Mouse (Mus musculus): ENCODE measurements around the gene Slco2a1. TPM values are rescaled to one million over a fixed set of nuclear protein-coding genes. Genes with fewer than 3 reads are reported as not detected.

Slco2a1 gene
- polyA plus RNA-seq, 1 experiment: 1.9 TPM

DNA sequence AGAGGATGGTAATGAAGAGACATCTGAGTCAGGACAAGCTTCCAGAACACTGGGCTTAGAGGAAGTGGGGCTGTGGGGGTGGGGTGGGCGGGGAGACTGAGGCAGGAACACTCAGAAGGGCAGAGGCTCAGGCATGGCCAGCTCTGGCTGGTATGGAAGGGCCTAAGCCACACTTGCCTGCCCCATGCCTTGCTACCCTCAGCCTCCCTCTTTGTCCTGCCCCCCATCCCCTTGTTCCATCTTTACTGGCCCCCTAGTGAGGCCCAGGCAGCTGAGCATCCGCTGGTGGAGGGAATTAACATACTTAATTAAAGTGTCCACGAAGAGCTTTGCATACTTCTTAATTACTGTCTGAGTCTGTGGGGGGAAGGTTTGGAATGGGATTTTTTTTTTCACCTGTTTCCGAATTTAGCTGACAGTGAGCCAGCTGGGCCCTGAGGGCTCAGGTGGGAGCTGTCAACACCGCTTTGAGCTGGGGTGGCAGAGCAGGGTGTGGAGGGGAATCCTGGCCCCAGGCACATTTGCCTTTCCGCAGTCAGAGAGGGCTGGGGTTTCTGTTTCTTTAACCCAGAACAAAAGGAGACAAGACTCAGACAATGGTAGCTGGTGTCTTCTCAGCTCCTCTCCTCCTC, 145.1 kb downstream of the Slco2a1 start:
- DNase-seq (ENCODE audit: low read depth): peak; percentile 74

DNA sequence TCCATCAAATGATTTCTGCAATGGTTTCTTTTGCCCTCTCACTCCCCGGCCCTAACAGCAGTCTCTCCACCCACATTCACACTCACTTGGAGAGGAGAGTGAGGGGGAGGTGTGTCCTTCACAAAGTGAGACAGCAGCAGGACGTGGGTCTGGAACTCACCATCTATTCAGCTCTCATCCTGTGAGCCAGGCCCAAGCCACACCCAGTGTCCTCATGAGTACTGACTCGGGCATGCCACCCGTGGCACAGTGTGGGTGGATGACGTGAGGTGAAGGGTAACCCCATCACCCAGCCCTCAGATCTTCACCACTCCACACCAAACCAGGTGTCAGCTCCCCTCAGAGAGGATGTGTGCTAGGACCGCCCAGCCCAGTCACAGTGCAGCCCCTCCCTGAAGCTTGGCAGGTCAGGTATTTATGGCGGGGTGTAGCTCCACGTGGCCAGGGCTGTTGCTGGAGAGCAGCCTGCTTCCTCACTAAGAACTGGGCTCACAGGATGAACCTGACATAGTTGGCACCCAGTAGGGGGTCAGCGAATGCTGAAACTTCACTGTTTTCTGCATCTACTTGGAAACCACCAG, 146.0 kb downstream of the Slco2a1 start:
- DNase-seq (ENCODE audit: low read depth): no peak
- TF ChIP-seq CTCF (IDR thresholded peaks at IDR 0.05; ENCODE audit: borderline replicate concordance, extremely low read depth, insufficient read depth, insufficient read length): no peak
- TF ChIP-seq POLR2A (IDR thresholded peaks at IDR 0.05; ENCODE audit: borderline replicate concordance, extremely low read depth, insufficient read depth, insufficient read length, poor library complexity, severe bottlenecking): no peak

More for the DNA sequence above, 145.1 kb downstream of the Slco2a1 start:
- no peak for TF ChIP-seq CTCF (IDR thresholded peaks at IDR 0.05; ENCODE audit: borderline replicate concordance, extremely low read depth, insufficient read depth, insufficient read length)
- TF ChIP-seq POLR2A (IDR thresholded peaks at IDR 0.05; ENCODE audit: borderline replicate concordance, extremely low read depth, insufficient read depth, insufficient read length, poor library complexity, severe bottlenecking): no peak

DNA sequence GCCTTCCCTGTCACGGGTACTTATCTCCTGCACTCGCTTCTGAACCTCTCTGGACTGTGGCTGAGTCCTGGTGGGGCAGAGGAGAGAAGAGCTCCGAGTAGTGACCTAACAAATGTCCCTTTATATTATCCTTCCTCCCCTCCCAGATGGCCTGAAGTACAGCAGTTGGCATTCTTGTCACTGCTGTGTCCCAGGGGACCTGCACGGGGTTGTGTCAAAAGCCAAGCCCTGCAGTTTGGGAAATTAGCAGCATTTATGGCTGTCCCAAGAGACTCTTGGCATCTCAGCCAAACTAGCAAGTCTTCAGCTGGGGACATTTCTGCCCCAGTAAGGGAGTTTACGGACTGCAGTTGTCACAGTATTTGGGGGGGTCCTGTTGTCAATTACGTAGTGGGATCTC, 151.0 kb downstream of the Slco2a1 start:
- DNase-seq (ENCODE audit: low read depth): no peak
- TF ChIP-seq POLR2A (IDR thresholded peaks at IDR 0.05; ENCODE audit: borderline replicate concordance, extremely low read depth, insufficient read depth, insufficient read length, poor library complexity, severe bottlenecking) (no peak), CTCF (IDR thresholded peaks at IDR 0.05; ENCODE audit: borderline replicate concordance, extremely low read depth, insufficient read depth, insufficient read length) (no peak)

DNA sequence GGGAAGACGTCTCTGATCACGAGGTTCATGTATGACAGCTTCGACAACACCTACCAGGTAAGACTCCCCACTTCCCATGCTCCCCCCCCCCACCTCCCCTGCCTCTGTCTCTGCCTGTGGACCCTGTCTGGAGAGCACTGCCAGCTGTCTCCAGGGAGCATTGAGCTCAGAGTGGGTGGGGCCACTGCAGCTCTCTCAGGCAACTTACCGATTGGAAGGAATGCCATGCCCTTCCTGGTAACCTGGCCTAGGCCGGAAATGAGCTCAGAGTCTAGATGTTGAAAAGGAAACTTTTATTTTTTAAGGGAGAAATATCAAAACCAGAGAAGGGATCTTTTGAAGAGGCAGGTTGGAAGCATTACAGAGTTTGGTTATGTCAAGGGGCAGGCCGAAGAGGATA, 151.9 kb downstream of the Slco2a1 start:
- TF ChIP-seq CTCF (IDR thresholded peaks at IDR 0.05; ENCODE audit: borderline replicate concordance, extremely low read depth, insufficient read depth, insufficient read length): no peak
- TF ChIP-seq POLR2A (IDR thresholded peaks at IDR 0.05; ENCODE audit: borderline replicate concordance, extremely low read depth, insufficient read depth, insufficient read length, poor library complexity, severe bottlenecking): no peak
- DNase-seq (ENCODE audit: low read depth): no peak

DNA sequence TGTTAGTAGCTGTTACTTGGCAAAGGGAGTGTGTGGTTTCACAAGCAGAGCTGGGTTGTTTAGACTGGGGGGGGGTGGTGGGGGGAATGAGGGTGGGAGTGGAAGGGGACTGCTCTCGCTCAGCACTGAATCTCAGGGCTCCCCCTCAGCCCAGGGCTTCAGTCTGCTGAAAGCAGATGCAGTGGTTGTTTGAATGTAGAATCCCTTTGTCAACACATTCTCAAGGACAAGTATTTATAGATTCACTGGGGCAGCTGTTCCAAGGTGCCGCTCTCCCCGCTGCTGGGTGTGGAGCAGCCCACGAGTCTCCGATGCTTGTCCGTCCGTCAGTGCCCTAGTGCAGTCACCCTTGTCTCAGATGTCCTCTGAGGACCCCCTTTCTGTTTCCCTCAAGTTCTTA, 152.8 kb downstream of the Slco2a1 start:
- TF ChIP-seq POLR2A (IDR thresholded peaks at IDR 0.05; ENCODE audit: borderline replicate concordance, extremely low read depth, insufficient read depth, insufficient read length, poor library complexity, severe bottlenecking): no peak
- TF ChIP-seq CTCF (IDR thresholded peaks at IDR 0.05; ENCODE audit: borderline replicate concordance, extremely low read depth, insufficient read depth, insufficient read length): no peak
- no peak for DNase-seq (ENCODE audit: low read depth)

DNA sequence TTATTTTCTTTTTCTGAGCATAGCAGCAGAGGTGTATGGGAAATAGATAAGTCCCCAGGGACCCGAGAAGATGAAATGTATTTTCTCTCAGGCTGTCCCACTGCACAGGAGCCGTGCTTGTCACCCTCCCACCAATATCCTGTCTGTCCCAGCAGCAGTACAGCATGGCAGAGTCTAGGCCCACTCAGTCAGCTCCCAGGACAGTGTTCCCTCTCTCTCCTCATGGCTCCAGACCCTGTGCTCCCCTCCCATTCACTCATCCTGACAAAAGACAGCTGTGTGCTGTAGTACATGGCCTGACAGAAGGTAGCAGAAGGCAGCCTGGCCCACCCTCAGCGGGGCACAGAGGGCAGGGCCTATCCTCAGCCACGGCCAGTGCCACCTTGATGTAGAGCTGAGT, 155.4 kb downstream of the Slco2a1 start:
- DNase-seq (ENCODE audit: low read depth): no peak
- no peak for TF ChIP-seq POLR2A (IDR thresholded peaks at IDR 0.05; ENCODE audit: borderline replicate concordance, extremely low read depth, insufficient read depth, insufficient read length, poor library complexity, severe bottlenecking)
- no peak for TF ChIP-seq CTCF (IDR thresholded peaks at IDR 0.05; ENCODE audit: borderline replicate concordance, extremely low read depth, insufficient read depth, insufficient read length)

DNA sequence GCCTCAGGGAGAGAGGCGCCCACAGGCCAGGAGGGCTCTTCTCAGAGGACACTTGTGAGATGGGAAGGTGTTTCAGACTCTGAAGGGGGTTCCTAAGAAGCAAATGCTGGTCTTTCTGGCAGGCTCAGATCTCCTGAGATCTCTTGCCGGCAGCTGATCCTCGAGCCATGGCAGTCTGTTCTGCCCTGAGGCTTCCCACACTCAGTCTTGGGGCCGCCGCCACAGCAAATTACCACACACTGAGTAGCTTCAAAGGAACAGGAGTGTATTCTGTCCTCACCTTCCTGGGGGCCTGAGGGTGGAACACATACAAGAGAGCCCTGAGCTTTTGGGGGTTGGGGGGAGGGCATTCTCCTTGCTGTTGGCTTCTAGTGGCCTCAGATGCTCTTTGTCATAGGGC, 156.8 kb downstream of the Slco2a1 start:
- TF ChIP-seq POLR2A (IDR thresholded peaks at IDR 0.05; ENCODE audit: borderline replicate concordance, extremely low read depth, insufficient read depth, insufficient read length, poor library complexity, severe bottlenecking) (no peak), CTCF (IDR thresholded peaks at IDR 0.05; ENCODE audit: borderline replicate concordance, extremely low read depth, insufficient read depth, insufficient read length) (no peak)

More for the DNA sequence above, 156.8 kb downstream of the Slco2a1 start:
- peak; percentile 54 for DNase-seq (ENCODE audit: low read depth)

Other genes with a start within 250 kb of the Slco2a1 start
- gene Ryk, start 153.8 kb upstream of the Slco2a1 start, polyA plus RNA-seq (2012; rRNA removed): 50.4 and 53.0 TPM in 2 replicates
- gene Rab6b, start 123.1 kb downstream of the Slco2a1 start, polyA plus RNA-seq (2012; rRNA removed): 54.5 and 125 TPM in 2 replicates
- 58.0 and 59.4 TPM in 2 replicates for gene Srprb, start 213.4 kb downstream of the Slco2a1 start, polyA plus RNA-seq (2012; rRNA removed)
- not detected in 2 replicates for gene Gm20425, start 241.6 kb downstream of the Slco2a1 start, polyA plus RNA-seq (2012; rRNA removed)
- gene Trf, start 241.7 kb downstream of the Slco2a1 start, polyA plus RNA-seq (2012; rRNA removed): 10.2 and 19.0 TPM in 2 replicates

Measured in brain, embryonic 14.5 days (tissue).